Mouse (Mus musculus): ENCODE measurements at regions not wholly inside any gene's neighbourhood (a gene's known extent, or its start where the extent isn't known, plus 50 kb on each side); places are given as distances from the start of the nearest gene placed in this dataset.

DNA sequence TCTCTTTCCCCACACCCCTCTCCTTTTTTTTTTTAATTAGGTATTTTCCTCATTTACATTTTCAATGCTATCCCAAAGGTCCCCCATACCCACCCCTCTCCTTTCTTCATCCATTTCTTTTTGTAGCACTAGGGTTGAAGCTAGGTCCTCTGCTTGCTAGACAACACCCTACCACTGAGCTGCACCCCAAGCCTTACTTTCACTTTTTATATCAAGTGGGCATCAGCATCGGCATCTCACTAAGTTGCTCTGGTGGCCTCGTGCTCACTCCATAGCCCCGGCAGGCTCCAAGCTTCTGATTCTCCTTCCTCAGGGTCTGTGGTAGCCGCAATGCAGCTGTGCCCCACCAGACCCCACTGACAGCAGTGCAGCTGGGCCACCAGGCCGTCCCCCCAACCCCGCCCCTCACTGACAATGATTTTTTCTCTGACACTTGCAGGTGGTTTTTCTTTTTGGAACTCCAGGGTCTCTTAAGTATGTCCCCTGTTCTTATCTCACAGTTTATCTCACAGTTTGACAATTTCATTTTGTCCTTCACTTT lies 77.5 kb downstream of the Nufip1 start:
- DNase-seq (ENCODE audit: low read depth), result no peak

DNA sequence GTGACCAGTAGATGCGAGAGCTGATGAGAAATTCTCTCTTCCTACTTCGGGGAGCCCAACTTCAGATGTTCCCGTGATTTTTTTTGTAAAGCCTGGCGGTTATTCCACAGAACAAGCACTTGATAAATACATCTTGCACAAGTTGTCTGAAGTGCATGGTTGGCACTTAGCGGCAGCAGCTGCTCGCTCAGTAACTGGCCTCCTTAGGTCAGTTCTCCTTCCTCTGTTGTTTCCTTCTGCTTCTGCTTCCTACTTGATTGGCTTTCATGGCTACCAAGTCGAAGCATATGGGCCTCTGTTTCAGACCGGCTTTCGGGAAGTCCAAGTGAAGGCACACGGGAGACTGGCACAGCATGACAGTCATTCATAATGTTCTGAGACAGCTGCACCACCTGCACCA lies 84.6 kb downstream of the Nufip1 start:
- DNase-seq (ENCODE audit: low read depth), result no peak

DNA sequence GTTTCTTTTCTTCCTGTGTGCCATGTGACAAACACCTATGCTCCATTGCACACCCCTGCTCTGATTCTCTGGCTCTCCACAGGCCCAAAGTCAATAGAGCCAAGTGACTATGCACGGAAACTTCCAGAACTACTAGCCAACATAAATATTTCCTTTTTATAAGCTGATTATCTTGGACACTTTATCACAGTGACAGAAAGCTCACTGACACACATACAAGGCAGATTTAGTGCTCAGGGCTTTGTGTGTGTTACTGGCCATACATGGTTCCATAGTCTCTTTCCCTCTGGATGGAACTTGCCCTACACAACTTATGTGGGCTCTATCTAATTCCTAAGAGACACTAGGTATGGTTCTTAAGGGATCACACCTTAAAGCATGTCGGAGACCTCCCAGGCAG lies 86.7 kb downstream of the Nufip1 start:
- no peak for DNase-seq (ENCODE audit: low read depth)

DNA sequence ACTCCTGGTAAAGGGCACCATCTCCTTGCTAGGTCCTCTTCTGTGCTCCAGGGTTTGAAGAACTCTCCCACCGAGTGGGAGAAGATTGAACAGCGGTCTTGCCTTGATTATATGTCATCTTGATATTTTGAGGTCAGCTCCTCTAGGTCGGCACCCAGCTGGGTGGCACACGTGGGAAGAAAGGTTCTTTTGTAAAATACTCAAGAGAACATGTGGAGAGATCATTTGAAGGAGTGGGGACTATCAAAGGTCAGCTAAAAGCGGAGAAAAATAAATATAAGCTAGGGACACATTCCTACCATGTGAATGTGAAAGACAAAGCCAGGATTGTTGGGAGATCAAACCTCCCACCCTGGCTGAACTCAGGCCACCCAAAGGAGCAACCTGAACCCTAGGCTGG lies 87.7 kb downstream of the Nufip1 start:
- no peak for DNase-seq (ENCODE audit: low read depth)

DNA sequence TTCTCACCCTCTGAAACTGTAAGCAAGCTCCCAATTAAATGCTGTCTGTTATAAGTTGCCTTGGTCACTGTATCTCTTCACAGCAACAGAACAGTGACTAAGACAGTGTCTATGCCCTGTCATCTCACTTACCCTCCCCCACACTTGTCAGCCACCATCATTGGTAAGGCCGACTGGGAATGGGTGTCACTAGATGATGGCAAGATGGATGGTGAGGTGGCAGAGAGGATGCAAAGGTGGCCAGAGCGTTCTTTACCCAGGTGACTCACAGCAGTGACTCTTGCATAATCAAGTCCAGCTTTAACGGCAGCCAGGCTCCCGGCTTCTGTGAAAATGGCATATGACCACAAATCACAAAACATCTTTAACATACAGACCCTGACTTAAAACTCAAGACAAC lies 91.9 kb downstream of the Nufip1 start:
- no peak for DNase-seq (ENCODE audit: low read depth)

DNA sequence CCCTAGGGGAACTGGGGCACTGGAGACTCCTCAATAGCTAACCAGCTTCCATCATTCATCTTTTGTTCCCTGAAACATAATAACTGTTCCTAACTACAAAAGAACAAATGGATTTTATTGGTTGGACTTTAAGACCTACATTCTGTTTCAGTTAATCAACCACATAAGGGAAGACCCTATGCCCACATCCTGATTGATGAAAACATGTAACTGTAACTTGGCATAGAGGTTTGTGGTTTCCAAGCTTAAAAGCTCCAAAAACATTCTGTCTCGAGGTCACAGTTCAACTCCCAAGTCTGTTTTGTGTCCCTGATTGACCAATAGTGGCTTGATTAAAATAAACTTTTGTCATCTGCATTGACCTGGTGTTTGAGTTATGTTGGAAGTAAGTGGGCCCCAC lies 92.4 kb downstream of the Nufip1 start:
- DNase-seq (ENCODE audit: low read depth), result no peak

DNA sequence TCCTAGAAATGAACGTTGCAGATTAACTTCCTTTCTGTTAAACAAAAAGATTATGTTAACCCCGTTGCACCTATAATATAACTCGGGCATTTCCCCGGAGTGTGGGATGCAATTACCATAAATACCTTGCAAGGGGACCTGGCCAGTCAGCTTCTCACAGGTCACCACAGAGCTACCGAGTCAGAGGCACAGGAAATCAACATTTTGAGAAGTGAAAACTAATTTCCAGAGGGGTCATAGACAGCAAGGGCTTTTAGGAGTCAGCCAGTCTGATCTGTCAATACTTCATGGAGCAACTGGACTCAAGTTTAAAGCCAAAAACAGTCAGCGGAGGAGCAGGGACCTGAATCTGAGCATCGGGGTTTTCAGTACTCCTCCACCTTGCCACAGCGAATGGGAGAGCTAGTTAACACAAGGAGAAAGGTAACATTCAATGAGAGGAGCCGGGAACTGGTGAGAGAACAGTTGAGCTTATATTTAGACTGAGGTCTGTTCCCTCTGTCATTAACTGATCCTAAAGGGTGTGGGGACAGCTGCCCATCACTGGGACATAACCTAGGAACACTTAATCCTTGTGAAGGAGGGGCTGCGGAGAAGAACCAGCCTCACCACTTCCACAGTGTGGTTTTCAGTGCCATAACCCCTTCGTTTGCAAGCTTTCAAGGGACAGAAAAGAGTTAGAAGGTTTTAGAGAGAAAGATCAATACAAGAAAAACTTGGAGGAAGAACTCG lies 105.9 kb downstream of the Nufip1 start:
- DNase-seq (ENCODE audit: low read depth), result no peak

DNA sequence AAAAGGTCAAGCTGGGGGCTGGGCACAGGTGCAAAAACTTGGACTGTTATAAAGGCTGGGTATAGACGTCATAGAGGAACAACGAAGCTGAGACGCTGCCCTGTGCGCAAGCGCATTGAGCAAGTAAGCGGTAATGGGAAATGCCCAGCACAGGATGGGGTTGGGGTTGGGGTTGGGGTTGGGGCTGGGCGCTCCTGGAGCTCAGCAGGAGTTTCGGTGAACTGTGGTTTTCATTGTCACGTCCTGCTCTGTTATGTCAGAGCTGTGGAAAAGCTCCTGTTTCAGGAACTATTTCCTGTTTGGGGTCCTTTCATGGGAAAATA lies 106.4 kb downstream of the Nufip1 start:
- DNase-seq (ENCODE audit: low read depth), result no peak

DNA sequence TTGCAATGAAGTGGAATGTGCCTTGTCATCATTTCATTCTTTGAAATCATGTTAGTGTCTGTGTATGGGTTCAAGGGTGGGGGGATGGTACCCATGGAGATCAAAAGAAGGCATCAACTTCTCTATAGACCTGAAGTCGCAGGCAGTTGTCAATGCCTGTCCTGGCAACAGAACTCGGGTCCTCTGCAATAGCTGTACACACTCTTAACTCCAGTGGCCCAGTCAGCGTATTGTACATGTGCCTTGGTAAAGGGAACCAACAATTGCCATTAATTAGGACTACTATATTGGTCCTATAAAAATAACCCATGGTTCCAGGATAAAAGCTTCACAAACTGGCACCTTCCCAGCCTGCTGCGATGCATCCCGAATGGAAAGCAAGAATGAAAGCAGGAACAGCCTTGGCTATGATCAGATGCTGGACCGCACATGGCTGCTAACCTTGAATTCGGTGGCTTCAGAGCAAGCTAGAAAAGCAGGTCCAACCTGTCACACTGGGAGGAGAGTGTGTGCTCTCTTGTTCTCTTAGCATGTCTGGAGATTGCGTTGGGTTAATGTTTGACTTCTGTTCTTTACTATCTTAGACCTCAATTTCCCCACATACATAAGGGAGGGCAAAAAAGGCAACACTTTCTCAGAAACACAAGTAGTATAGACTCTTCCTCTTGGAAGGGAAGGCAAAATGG lies 107.0 kb downstream of the Nufip1 start:
- no peak for DNase-seq (ENCODE audit: low read depth)

DNA sequence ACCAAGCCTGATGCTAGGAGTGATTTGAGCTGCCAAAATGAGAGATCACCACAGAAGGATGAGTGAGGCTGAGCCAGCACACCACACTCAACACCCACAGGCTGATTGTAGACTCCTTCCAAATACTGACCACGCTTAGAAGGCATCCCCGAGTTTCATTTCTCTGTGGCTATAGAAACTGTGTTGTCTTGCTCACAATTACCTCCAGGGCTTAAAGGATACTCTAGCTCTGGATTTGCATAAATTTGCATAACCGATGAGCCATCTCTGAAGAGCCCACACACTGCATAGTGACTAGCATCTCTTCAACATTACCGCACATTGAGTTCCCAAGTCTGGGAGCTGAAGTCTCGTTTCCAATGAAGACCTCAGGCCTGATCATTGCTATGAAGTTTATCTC lies 110.3 kb downstream of the Nufip1 start:
- no peak for DNase-seq (ENCODE audit: low read depth)

DNA sequence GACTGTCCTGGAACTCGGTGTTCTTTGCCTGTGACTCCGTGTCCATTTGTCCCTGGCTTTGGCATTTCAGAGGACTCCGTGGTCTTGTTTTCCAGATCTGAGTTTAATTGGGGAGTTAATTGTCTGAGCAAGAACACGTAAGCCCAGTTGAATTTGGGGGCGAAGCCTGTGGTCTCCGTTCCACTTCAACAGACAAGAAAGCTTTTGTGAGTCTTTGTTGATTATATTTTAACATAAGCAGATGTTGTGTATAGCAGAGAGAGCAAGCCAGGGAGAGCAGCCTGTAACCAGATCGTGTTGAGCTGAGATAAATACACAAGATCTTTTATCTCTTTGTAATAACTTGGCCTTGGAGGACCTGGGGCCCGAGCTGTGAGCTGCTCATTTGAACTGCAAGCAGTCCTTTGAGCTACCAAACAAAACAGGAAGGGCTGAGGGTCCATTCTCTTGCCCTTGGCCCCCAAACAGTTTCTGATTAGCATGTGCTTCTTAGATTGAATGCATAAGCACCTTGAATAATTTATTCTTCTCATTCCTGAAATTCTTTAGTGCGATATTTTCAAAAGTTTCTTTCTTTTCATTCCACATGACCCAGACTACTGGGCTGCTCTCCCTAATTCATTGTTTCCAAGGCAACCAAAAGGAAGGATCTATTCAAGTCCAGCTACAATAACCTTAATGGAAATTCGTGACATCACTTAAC lies 111.1 kb downstream of the Nufip1 start:
- no peak for DNase-seq (ENCODE audit: low read depth)

DNA sequence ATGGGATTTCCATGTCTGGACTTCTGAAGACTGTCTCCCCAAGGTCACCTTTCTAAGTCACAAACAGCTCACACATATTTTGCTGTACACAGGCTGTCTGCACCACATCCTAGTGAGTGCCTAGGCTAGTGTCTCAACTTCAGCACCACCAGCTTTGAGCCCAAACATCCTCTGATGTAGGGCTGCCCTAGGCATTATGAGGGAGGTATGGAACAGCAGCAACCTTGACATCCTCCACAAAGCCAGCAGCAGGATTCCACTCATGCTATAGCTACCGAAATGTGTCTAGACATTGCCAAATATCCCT lies 111.6 kb downstream of the Nufip1 start:
- no peak for DNase-seq (ENCODE audit: low read depth)

DNA sequence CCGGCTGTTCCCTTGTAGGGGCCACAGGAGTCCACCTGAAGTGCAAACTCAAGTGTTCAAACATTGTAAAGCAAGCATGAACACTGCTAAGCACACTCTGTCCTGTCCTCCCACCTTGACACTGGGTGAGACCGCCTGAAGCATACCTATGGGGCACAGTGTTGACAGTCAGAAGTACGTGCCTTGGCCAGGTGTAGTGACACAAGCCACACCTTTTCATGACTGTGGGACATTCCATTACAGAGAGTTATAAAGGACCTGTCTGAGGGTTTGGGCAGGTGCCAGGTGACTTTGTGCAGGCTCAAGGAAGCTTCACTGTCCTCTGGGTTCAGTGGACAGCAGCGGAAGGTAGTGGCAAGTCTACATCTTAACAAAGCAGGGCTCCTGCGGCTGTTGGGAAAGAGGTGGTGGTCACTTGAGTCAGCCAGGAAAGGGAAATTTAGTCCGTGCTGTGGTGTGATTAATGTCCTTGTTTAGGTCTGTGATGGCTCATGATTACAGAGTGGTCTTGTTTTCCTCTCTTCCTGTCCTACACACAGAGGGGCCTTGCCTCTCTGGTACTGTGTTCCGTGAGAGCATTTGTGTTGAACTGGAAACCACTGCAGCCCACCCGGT lies 112.5 kb downstream of the Nufip1 start:
- DNase-seq (ENCODE audit: low read depth), result no peak

DNA sequence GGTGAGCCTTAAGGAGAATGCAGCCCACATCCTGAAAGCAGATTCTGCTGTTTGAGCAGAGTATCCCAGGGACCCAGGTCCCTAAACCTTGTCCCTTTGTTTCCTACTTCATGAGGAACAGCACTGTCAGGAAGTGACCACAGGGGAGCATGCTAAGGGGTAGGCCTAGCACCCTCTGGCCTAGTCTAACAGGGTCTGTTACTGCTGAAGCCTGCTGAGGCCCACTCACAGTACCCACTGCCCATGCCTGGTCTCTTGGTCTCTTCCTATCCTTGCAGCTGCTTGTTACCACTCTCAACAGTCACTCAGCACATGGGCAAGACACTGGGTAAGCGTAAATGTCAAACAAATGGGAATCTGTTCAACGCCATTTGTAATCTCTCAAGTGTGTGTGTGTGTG lies 113.2 kb downstream of the Nufip1 start:
- no peak for DNase-seq (ENCODE audit: low read depth)

DNA sequence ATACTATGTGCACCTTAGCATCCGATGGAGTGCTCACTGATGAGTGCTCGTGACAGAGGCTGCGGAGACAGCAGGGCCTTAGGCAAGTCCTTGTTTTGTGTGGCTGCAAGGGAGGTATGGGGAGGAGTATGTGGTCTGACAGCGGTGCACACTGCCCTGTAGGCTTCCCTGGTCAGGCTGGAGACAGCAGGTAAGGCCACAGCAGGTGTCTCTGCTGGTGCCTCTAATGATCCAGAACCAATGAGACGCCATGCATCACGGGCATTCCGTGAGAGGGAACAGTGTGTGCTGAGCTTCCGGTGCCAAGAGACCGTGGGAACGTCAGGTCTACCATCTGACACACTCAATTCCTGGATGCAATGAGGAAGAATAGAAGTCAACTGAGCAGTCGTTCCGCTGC lies 114.8 kb downstream of the Nufip1 start:
- no peak for DNase-seq (ENCODE audit: low read depth)

DNA sequence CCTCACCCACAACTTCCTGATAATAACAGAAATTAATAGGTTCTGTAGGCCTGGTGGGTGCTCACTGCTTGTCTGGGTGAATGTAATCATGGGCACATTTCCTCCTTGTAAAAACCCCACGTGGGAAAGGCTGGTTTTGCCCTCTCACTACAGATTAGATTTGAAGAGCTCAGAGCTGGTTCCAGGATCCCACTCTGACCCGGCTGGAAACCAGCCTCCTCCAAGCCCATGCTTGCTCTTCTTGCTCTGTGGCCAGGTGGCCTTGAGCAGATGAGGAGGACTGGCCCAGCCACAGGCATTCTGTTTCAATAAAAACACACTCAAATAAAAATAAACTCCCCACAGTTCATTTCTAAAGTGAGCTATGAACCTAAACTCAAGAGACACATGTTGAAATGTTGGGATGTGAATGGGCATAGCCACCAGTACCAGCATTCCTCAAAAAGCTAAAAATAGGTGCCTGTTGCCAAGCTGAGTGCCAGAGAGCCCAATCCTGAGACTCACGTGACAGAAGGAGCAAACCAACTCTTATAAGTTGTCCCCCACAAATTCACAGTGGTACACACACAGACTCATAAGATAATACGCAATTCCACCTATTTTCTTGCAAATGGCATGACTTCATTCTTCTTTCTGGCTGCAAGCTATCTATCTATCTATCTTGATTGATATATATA lies 116.1 kb downstream of the Nufip1 start:
- peak; percentile 45 for DNase-seq (ENCODE audit: low read depth)

DNA sequence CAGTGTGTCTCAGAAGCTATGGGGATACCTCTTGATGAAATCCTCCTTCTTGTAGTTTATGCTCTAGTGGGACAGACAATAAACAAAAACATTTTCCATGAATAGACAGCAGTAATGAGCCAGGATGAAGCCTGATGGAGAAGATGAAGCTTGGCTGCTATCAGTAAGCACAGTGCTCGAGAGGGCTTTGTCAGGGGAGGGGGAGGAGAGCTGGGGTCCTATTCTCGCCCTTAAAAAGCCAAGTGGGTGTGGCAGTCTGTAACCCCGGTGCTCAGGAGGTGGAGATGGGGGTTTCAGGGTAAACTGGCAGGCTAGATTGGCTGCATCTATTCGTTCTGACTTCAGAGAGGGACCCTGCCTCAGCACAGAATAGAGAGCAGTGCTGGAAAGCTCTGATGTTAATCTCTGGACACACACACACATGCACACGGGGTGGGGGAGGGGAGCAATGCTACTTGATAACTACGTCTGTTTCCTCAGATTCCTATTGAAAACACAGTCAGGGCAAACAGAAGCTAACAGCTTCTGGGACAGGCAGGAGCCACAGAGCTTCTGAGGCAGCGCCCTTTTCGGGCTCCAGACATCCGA lies 118.4 kb downstream of the Nufip1 start:
- DNase-seq (ENCODE audit: low read depth), result no peak

DNA sequence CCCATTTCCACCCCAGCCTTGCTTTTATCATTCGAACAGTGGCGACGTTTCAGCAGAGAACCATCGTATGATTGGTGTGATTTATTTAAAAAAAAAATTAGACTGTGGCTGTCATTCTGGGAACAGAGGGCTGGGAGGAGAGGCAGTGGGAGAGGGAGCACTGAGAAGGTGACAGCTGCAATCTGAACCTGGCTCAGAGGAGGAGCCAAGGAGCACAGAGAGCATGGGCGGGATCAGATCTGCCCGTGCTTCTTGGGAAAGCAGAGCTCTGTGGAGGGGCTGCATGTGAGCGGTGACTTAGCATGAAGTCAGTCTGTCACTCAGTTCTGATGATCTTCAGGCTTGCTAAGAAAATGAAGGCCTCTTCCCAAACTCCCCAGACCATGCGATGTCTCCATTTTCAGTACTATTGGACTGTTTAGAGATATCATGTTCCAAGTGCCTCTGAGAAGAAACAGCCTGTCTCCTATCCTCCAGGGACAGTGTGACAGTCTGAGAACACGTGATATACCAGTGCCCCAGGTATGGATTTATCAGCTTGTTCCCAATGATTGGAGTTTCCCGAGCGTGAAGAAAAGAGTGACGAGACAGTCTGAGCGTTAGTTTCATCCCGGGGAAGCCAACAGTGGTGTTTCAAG lies 129.3 kb downstream of the Nufip1 start:
- no peak for DNase-seq (ENCODE audit: low read depth)

DNA sequence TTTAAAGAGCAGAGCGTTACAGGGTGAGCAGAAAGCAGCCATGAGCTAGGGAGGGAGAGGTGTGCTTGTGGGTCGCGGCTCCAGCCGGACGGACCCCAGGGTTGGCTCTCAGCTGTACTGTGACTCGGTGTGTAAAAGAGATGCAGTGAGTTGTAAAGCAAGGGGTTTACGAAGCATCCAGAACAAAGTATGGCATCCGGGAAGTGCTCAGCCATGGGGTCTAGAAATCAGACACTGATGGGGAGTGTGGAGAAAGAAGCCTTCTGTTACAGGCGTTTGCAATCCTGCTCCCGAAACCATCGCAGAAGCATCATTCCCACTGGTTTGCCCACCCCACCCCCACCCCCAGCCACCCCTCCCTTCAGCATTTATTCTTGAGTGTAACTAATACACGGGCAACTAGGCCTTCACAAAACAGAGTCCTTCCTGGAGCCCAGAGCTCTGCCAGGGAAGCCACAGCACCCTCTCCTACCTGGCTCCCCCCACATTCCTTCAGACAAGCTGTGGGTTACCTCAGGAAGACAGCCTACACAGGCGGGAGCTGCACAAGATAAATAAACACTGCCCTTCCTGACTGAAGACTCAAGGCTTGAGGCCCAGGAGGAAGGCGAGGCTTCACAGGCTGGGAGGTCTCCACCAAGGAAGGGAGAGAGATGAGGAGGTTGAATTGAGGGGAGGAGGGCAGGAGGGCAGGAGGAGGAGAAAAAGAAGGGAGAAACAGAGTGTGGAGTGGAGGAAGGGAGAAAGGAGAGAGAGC lies 133.1 kb downstream of the Nufip1 start:
- no peak for DNase-seq (ENCODE audit: low read depth)

DNA sequence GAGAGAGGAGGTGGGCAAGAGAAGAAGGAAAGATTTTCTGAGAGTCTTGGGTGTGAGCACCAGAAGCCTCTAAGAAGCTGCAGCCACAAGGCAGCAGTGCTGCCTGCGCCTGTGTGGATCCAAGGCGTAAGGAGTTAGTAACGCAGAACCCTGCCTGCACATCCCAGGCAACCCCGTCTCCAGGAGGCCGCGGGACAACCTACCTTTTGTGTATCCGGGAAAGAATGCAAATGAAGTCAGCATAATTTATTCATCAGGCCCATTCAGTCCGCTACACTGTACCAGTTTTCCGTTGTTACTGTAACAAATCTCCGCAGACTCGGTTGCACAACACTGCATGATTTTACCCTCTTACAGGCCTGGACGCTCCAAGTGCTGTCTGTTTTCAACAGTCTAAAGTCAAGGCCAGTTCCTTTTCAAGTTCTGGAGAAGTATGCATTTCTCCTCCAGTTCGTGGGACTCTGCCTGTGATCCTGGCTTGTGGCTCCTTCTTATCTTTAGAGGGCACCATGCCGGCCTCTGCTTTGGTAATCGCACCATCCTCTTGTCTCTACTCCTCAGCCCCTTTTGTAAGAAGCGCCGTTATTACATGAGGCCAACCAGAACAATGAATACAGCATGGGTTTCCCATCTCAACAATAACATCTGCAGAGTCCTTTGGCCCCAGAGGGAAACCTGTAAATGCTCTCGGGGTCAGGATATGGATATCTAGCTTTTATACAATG lies 133.8 kb downstream of the Nufip1 start:
- no peak for DNase-seq (ENCODE audit: low read depth)

All from fibroblast of lung, adult 2 months (primary cell).